Mouse (Mus musculus) lung, embryonic 14.5 days (tissue): ENCODE measurements around the gene Ssbp4. TPM values are rescaled to one million over a fixed set of nuclear protein-coding genes. Genes with fewer than 3 reads are reported as not detected.

Experiments used
- ATAC-seq: fragments of 200-750 bp; cut with Nextera tagmentation; 2 replicates; pipeline ENCODE4 v1.8.0; 2017; ENCODE audit warnings: mild to moderate bottlenecking, moderate TSS enrichment, moderate library complexity; ENCODE audit not compliant: insufficient read depth
- DNase-seq: peaks from one replicate; pipeline ENCODE4 v3.0.0-alpha.2; 2015
- H3K27ac ChIP-seq: fragments of 300-500 bp; sonication (generic); 2 replicates; pipeline ENCODE4 v1.5.1; 2014; ENCODE audit warnings: low read depth, mild to moderate bottlenecking, moderate library complexity
- H3K27me3 ChIP-seq: fragments of 300-500 bp; sonication (generic); 2 replicates; pipeline ENCODE4 v1.6.1; 2014; ENCODE audit warnings: low read length, control low read depth; ENCODE audit not compliant: insufficient read depth
- H3K36me3 ChIP-seq: fragments of 300-500 bp; sonication (generic); 2 replicates; pipeline ENCODE4 v1.6.1; 2014; ENCODE audit warnings: control low read depth; ENCODE audit not compliant: insufficient read depth
- H3K4me1 ChIP-seq: fragments of 300-500 bp; sonication (generic); 2 replicates; pipeline ENCODE4 v1.6.1; 2014; ENCODE audit warnings: antibody characterized with exemption, control low read depth; ENCODE audit not compliant: insufficient read depth
- H3K4me2 ChIP-seq: fragments of 300-500 bp; sonication (generic); 2 replicates; pipeline ENCODE4 v1.6.1; 2014; ENCODE audit warnings: mild to moderate bottlenecking
- H3K4me3 ChIP-seq: fragments of 300-500 bp; sonication (generic); 2 replicates; pipeline ENCODE4 v1.5.1; 2014; ENCODE audit warnings: low read depth, low read length
- H3K9ac ChIP-seq: fragments of 300-500 bp; sonication (generic); 2 replicates; pipeline ENCODE4 v1.6.1; 2014
- H3K9me3 ChIP-seq: fragments of 300-500 bp; sonication (generic); 2 replicates; pipeline ENCODE4 v1.6.1; 2016; ENCODE audit warnings: low read depth, low read length, control low read depth
- CTCF ChIP-seq: IDR thresholded peaks from 2 replicates; pipeline ENCODE4 v1.5.1; 2016; ENCODE audit warnings: antibody characterized with exemption, low read depth
- WGBS: fragments of 180-500 bp; shearing (Covaris S2); extraction: QIAGEN DNeasy Blood & Tissue Kit; methylation state at CpG from one replicate; pipeline ENCODE4 v1.1.7; 2014; 5-methylcytosine and 5-hydroxymethylcytosine counted together
- polyA plus RNA-seq: library from polyadenylated mRNA; unstranded; fragments of >200 nt; fragmentation: Nextera tagmentation; extraction: Ambion mirVana; gene quantifications from 2 replicates; pipeline ENCODE4 v1.2.1, GENCODE M21; 2014

Gene Ssbp4
- polyA plus RNA-seq, 1 experiment from 2014 or later, result 143 TPM

GRCm38 (mm10) chr8:70607898-70608748, 549 bp downstream of the Ssbp4 start:
- DNase-seq (peak; percentile 81), ATAC-seq (no peak)
- Histone ChIP-seq H3K36me3 (no peaks in the 10 kb centered on the region), H3K4me3 (peak overlapping the region; percentile 83), H3K27ac (peak overlapping the region; percentile 99), H3K4me2 (peak overlapping the region; percentile 97), H3K4me1 (peaks cover 12% of the 10 kb centered on the region; the same call in 1 of the 2 replicates), H3K9ac (peak overlapping the region; percentile 90), H3K27me3 (no peaks in the 10 kb centered on the region), H3K9me3 (no peaks in the 10 kb centered on the region)
- 1% methylated on average over 84 of the region's 84 CpGs for WGBS
- TF ChIP-seq CTCF, result no peak

- Histone ChIP-seq H3K9me3 (no peaks in the 10 kb centered on the region), H3K27me3 (no peaks in the 10 kb centered on the region), H3K4me2 (peak overlapping the region; percentile 97), H3K4me1 (peaks cover 12% of the 10 kb centered on the region; the same call in 1 of the 2 replicates), H3K36me3 (peaks cover 4% of the 10 kb centered on the region; the same call in 1 of the 2 replicates), H3K27ac (peak overlapping the region; percentile 99), H3K4me3 (peak overlapping the region; percentile 83), H3K9ac (peak overlapping the region; percentile 90)
- TF ChIP-seq CTCF, result no peak
- ATAC-seq (no peak), DNase-seq (peak; percentile 21)
- WGBS, result 23% methylated on average over 6 of the region's 6 CpGs
Measured at GRCm38 (mm10) chr8:70607603-70607897, 1.1 kb downstream of the Ssbp4 start.

- Histone ChIP-seq H3K4me2 (peak overlapping the region; percentile 97), H3K36me3 (peaks cover 7% of the 10 kb centered on the region; the same call in 1 of the 2 replicates), H3K4me1 (peaks cover 12% of the 10 kb centered on the region; the same call in 1 of the 2 replicates), H3K27ac (no peak overlapping the region), H3K9me3 (no peaks in the 10 kb centered on the region), H3K4me3 (peak overlapping the region; percentile 83), H3K9ac (peak overlapping the region; percentile 90), H3K27me3 (no peaks in the 10 kb centered on the region)
- ATAC-seq, result no peak
- WGBS, result 55% methylated on average over 18 of the region's 18 CpGs
- TF ChIP-seq CTCF, result no peak
- no peak for DNase-seq
Measured at GRCm38 (mm10) chr8:70606780-70607602, 1.7 kb downstream of the Ssbp4 start.

- no peaks in the 10 kb centered on the region for H3K27me3 ChIP-seq
- peak overlapping the region; percentile 83; the same call in 1 of the 2 replicates for H3K4me3 ChIP-seq
- 84% methylated on average over 9 of the region's 9 CpGs for WGBS
- DNase-seq (no peak), ATAC-seq (no peak)
- peaks cover 10% of the 10 kb centered on the region; the same call in 1 of the 2 replicates for H3K36me3 ChIP-seq
- peaks cover 18% of the 10 kb centered on the region; the same call in 1 of the 2 replicates for H3K4me1 ChIP-seq
- H3K9ac ChIP-seq, result no peak overlapping the region
- TF ChIP-seq CTCF, result no peak
- no peaks in the 10 kb centered on the region for H3K9me3 ChIP-seq
- peak overlapping the region; percentile 12; the same call in 1 of the 2 replicates for H3K4me2 ChIP-seq
- no peak overlapping the region for H3K27ac ChIP-seq
Measured at GRCm38 (mm10) chr8:70605871-70606779, 2.5 kb downstream of the Ssbp4 start.

GRCm38 (mm10) chr8:70604558-70604957, 4.1 kb downstream of the Ssbp4 start:
- Histone ChIP-seq H3K27me3 (no peaks in the 10 kb centered on the region), H3K9ac (no peak overlapping the region), H3K4me3 (no peak overlapping the region), H3K4me1 (peaks cover 29% of the 10 kb centered on the region), H3K4me2 (no peak overlapping the region), H3K27ac (no peak overlapping the region), H3K9me3 (no peaks in the 10 kb centered on the region), H3K36me3 (peaks cover 10% of the 10 kb centered on the region; the same call in 1 of the 2 replicates)
- ATAC-seq (no peak), DNase-seq (no peak)
- TF ChIP-seq CTCF, result no peak
- WGBS, result 84% methylated on average over 7 of the region's 7 CpGs

- Histone ChIP-seq H3K9ac (no peak overlapping the region), H3K27me3 (no peaks in the 10 kb centered on the region), H3K4me2 (no peak overlapping the region), H3K4me1 (peaks cover 31% of the 10 kb centered on the region), H3K27ac (no peak overlapping the region), H3K9me3 (no peaks in the 10 kb centered on the region), H3K36me3 (peaks cover 13% of the 10 kb centered on the region; the same call in 1 of the 2 replicates), H3K4me3 (no peak overlapping the region)
- WGBS, result 88% methylated on average over 13 of the region's 13 CpGs
- DNase-seq (no peak), ATAC-seq (no peak)
- no peak for TF ChIP-seq CTCF
Measured at GRCm38 (mm10) chr8:70602139-70602811, 6.4 kb downstream of the Ssbp4 start.
